ENCODE assay signal across 8 mouse cellular contexts in genomic region chr14:68735756-68736155, GRCm38 (mm10).
DNase-seq lines count a peak whose midpoint lies in the region; ATAC-seq and TF ChIP-seq lines count a peak whose summit lies in the region.
"Not testable (repeated sequence)": the region's sequence is repeated elsewhere in the genome, so short reads cannot be mapped to it uniquely, and the experiment has no call there.

No protein-coding gene starts in this region.

- 0 out of 2 replicates have a peak, but pooled peaks have one; percentile 26 for ATAC-seq in forebrain, embryonic 16.5 days

- peak; percentile 65 for DNase-seq in Muller cell, postnatal 12 days (ENCODE audit: inconsistent ontology term)
- peak; percentile 70 to 78 for DNase-seq in cerebellum, adult 18-20 months
- DNase-seq in heart, postnatal 36 days = peak; percentile 67 to 68
- peak; percentile 62 for DNase-seq in layer of hippocampus, adult 9-10 months (ENCODE audit: low spot score)
- peak; percentile 31 for DNase-seq in lung, adult 2 months
- DNase-seq in retina, postnatal 7 days (ENCODE audit: low read depth, low spot score) = peak; percentile 50
- peak; percentile 64 for DNase-seq in thymus, postnatal 4 days

- H3K4me2 ChIP-seq in forebrain, embryonic 16.5 days (ENCODE audit: low read length) = not testable (repeated sequence)

- not testable (repeated sequence) for H3K36me3 ChIP-seq in forebrain, embryonic 16.5 days (ENCODE audit: control insufficient read depth, insufficient read depth)

- WGBS in forebrain, embryonic 16.5 days = 50% methylated on average over 2 of the region's 2 CpGs
- 32% methylated on average over 2 of the region's 2 CpGs for WGBS in lung, adult 2 months

- TF ChIP-seq POLR2A in lung, adult 2 months (IDR thresholded peaks at IDR 0.05; ENCODE audit: borderline replicate concordance, extremely low read depth, low read depth, low read length) = not testable (repeated sequence)

- H3K4me1 ChIP-seq in forebrain, embryonic 16.5 days (replicated peaks; ENCODE audit: control insufficient read depth, insufficient read depth, low read length); lung, adult 2 months (ENCODE audit: control insufficient read depth, insufficient read depth, low read length): not testable (repeated sequence)

- H3K27me3 ChIP-seq in forebrain, embryonic 16.5 days (replicated peaks; ENCODE audit: control insufficient read depth, insufficient read depth, low read length) = not testable (repeated sequence)

- not testable (repeated sequence) for H3K9ac ChIP-seq in forebrain, embryonic 16.5 days (replicated peaks; ENCODE audit: low read depth, low read length)

- H3K4me3 ChIP-seq in forebrain, embryonic 16.5 days (replicated peaks; ENCODE audit: low read length); lung, adult 2 months (replicated peaks; ENCODE audit: extremely low read depth, low read depth, low read length): not testable (repeated sequence)

- intact Hi-C loops in heart, postnatal 36 days (cut with DNase I) = loop anchor here (1.0 to 2.0 kb wide), 4 partner anchors 289 to 503 kb away; no protein-coding TSS in a partner anchor

- H3K27ac ChIP-seq in forebrain, embryonic 16.5 days (ENCODE audit: low read length) = not testable (repeated sequence)

- not testable (repeated sequence) for H3K9me3 ChIP-seq in forebrain, embryonic 16.5 days (ENCODE audit: control insufficient read depth, low read length)

- TF ChIP-seq CTCF in lung, adult 2 months (IDR thresholded peaks at IDR 0.05; ENCODE audit: insufficient read depth, low read length) = 0 out of 2 replicates have a peak, but pooled peaks have one; percentile 20
